Mouse (Mus musculus): ENCODE data around the gene 2810021J22Rik.

Gene 2810021J22Rik

DNA sequence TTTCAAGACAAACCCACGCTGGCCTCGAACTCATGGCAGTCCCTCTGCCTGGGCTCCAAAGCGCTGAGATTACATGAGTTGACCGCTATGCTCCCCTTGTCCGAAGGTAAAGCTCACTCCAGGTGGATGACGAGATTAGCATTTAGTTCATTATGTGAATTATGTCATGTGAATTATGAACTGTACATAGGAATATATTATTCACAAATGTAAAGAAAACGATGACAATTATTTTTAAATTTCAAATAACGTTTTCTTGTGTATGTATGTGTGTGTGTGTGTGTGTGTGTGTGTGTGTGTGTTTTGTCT lies 37.3 kb downstream of the 2810021J22Rik start:
- CTCF ChIA-PET, result interaction anchor here (0.6 to 3.1 kb wide), 14 partner anchors 10 to 1888 kb away, joined by 3 to 59 read pairs (median 5); partner anchors contain the start of genes Btnl10 (in 1 of the 4) and Gm12258 (in 1 of the 4)
- POLR2A ChIA-PET, result interaction anchor here (0.6 to 3.3 kb wide), 43 partner anchors 9 to 871 kb away, joined by 3 to 24 read pairs (median 5); partner anchors contain the start of genes Hist3h2a (in 2 of the 4), Hist3h2ba (in 2 of the 4), Sh3bp5l (in 2 of the 4) and Trim17 (in 2 of the 4)

GRCm38 (mm10) chr11:58904838-58905237 lies 37.8 kb downstream of the 2810021J22Rik start:
- ChIA-PET CTCF (interaction anchor here (0.6 to 3.1 kb wide), 16 partner anchors 9 to 1888 kb away, joined by 3 to 59 read pairs (median 5); partner anchors contain the start of genes Btnl10 (in 1 of the 4) and Gm12258 (in 1 of the 4)), POLR2A (interaction anchor here (0.6 to 3.3 kb wide), 42 partner anchors 9 to 872 kb away, joined by 3 to 24 read pairs (median 5); partner anchors contain the start of genes Hist3h2a (in 2 of the 4), Hist3h2ba (in 2 of the 4), Sh3bp5l (in 2 of the 4) and Trim17 (in 2 of the 4))

DNA sequence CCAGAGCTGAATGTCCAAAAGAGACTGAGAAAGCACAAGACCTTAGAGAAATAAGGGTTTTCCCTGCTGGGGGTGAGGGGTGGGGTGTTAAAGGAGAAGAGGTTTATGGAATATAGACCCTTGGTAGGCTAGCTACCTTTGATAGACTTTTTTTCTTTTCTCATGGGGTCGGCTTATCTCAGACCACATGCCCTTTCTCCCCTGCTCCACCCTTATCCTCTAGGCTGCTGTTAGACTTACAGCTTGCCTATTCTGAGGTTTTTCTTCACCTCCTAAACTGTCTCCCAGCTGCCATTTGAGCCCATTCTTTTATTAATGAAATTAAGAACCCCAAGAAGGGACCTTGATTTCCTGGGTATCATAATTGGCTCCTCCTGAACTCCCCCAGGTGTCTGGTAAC lies 46.8 kb downstream of the 2810021J22Rik start:
- ChIA-PET POLR2A (interaction anchor here in 3 of 4 experiments (0.6 to 3.5 kb wide), 10 partner anchors 9 to 274 kb away, joined by 3 to 24 read pairs (median 8); partner anchors contain the start of genes Hist3h2a (in 2 of the 3), Trim17 (in 2 of the 3), Zfp39 (in 2 of the 3) and Trim58 (in 1 of the 3)), CTCF (interaction anchor here (0.6 to 6.9 kb wide), 23 partner anchors 8 to 376 kb away, joined by 3 to 62 read pairs (median 5); partner anchors contain the start of genes Zfp39 (in 3 of the 4), Hist3h2ba (in 1 of the 4), Trim11 (in 1 of the 4) and Trim58 (in 1 of the 4))

DNA sequence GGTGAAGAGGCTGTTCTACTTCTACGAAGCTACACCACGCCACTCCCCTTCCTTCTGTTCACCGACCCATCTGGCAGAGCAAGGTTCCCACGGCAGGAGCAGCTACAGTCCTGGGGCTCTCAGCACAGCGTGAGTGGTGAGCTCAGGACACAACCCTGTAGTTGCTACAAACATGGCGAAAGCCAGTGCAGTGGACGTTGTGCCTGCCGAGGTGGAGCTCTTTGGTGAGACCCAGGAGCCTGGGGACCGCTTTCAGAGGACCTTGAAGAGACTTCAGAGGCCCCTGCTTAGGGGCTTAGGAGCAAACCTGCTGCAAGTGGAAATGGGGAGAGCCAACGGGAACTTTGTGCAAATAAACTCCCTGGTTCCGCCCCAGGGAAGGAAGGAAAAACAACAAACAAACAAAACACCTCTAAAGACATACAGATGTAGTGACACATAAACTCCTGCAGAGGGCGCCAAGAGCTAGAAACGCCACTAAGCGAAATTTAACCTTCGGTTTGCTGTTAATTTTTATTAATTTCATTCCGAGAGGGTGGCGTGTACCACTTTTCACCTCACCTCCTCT lies 47.5 kb downstream of the 2810021J22Rik start:
- POLR2A ChIA-PET, result interaction anchor here (0.6 to 3.5 kb wide), 16 partner anchors 9 to 576 kb away, joined by 3 to 24 read pairs (median 4); partner anchors contain the start of genes Zfp39 (in 3 of the 4), Hist3h2a (in 2 of the 4), Trim17 (in 2 of the 4) and Trim58 (in 1 of the 4)
- CTCF ChIA-PET, result interaction anchor here (0.5 to 6.9 kb wide), 52 partner anchors 8 to 612 kb away, joined by 3 to 62 read pairs (median 4); partner anchors contain the start of genes Zfp39 (in 3 of the 4), Rnf187 (in 2 of the 4), Gm12258 (in 1 of the 4) and Hist3h2a (in 1 of the 4)

- ChIA-PET POLR2A (interaction anchor here in 2 of 4 experiments (0.6 to 3.5 kb wide), 5 partner anchors 11 to 249 kb away, joined by 3 to 24 read pairs (median 6); partner anchors contain the start of gene Zfp39 (in 2 of the 2)), CTCF (interaction anchor here (0.5 to 6.9 kb wide), 23 partner anchors 8 to 1126 kb away, joined by 3 to 62 read pairs (median 4); partner anchors contain the start of genes Zfp39 (in 2 of the 4) and Hist3h2ba (in 1 of the 4))
Observed at GRCm38 (mm10) chr11:58916879-58917744, 50.1 kb downstream of the 2810021J22Rik start.

DNA sequence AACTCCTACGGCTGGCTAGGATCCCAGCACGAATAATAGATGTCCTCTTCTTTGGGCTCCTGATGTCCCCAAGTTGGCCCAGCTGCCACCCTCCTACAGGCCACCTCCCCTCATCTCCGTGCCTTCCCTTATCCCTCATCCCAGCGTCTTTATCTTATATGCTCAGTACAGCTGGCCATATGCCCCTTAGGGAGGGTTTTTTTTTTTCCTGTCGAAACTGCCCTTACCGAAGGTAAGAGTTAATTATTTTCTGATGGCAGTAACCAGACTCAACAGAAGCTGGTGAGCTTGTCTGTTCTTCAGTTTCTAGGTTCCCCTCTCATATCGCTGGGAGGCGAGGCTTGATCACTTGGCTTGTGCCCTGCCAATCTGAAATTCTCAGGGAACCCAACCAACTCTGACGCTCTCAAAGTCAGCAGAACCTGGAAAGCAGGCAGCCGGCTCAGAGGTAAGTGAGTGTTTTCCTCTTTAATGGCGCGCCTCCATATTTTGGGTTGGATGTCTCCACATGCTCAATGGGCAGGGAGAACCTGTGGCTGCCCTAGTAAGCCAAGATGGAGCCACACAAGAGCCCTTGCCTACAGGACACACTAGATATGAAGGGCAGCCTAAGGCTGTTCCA lies 50.8 kb downstream of the 2810021J22Rik start, which contains the start of gene Btnl10:
TSS of gene Btnl10 (plus strand) at position 164 of the 622 bp plus-strand sequence.
- ChIA-PET CTCF (interaction anchor here (0.6 to 6.9 kb wide), 13 partner anchors 7 to 1445 kb away, joined by 3 to 62 read pairs (median 4); partner anchors contain the start of genes Zfp39 (in 2 of the 4) and Hist3h2ba (in 1 of the 4)), POLR2A (interaction anchor here in 2 of 4 experiments (1.2 to 1.6 kb wide), 3 partner anchors 10 to 14 kb away, joined by 3 to 7 read pairs (median 5); no protein-coding TSS in a partner anchor)

DNA sequence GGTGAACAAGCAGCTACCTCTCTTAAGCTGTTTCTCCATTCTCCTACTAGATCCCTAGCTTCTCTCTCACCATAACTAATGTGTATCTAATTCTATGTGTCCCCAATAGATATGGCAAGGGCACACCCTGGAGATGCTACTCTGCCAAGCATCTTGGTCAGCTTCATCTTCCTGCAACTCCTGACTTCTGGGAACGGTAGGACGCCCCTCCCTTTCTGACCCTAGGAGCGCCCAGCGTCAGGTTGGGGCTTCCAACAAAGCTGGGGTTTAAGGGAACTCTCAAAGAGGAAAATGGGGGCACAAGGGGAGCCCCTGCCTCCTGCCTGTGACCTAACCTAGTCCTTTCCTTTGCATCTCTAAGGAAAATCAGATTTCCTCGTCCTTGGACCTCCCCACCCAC lies 51.7 kb downstream of the 2810021J22Rik start:
- CTCF ChIA-PET, result interaction anchor here in 3 of 4 experiments (0.6 to 6.9 kb wide), 4 partner anchors 9 to 729 kb away, joined by 3 to 62 read pairs (median 6); no protein-coding TSS in a partner anchor

DNA sequence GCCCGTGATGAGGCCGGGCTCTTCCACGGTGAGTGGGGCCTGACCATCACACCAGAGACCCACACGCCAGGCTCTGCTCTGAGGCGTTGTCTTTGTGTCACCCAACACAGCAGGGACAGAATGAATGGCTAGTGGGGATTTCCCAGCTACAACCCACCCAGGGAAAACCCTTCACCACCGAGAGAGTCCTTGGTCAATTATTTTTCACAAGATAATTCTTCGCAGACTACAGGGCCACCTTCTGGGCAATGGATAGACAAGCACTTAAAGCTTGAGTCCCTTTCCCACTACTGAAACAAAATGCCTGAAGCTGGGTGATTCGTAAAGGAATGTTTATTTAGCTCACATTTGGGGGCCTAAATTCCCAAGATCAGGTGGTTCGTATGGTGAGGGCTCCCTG lies 55.4 kb downstream of the 2810021J22Rik start:
- ChIA-PET CTCF (interaction anchor here in 3 of 4 experiments (0.6 to 1.4 kb wide), 3 partner anchors 8 to 31 kb away, joined by 4 to 6 read pairs (median 4); no protein-coding TSS in a partner anchor), POLR2A (interaction anchor here in 2 of 4 experiments (1.0 to 1.8 kb wide), 4 partner anchors 18 to 76 kb away, joined by 3 to 8 read pairs (median 3); partner anchors contain the start of genes Hist3h2a (in 1 of the 2) and Trim17 (in 1 of the 2))

More for the DNA sequence above, 51.7 kb downstream of the 2810021J22Rik start:
- POLR2A ChIA-PET, result interaction anchor here in 2 of 4 experiments (0.8 to 1.6 kb wide), 3 partner anchors 9 to 176 kb away, joined by 5 to 10 read pairs (median 7); no protein-coding TSS in a partner anchor

DNA sequence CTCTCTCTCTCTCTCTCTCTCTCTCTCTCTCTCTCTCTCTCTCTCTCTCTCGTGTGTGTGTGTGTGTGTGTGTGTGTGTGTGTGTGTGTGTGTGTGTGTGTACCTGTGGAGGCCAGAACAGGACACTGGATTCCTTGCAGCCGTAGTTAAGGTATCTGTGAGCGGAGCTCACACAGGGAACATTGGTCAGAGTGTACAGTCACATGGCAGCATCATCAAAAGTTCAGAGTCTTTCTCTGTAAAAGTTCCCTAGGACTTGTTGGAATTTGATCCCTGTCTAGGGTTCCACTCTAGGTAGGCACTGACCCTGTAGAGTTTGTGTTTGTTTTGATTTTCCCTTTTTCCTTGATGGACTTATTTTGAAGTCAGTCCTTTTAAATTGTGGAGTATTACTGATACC lies 59.6 kb downstream of the 2810021J22Rik start:
- ChIA-PET POLR2A (interaction anchor here in 3 of 4 experiments (0.6 to 3.4 kb wide), 8 partner anchors 12 to 53 kb away, joined by 3 to 20 read pairs (median 4); partner anchors contain the start of genes Hist3h2a (in 2 of the 3), Rnf187 (in 2 of the 3), Trim17 (in 2 of the 3) and Hist3h2ba (in 1 of the 3)), CTCF (interaction anchor here in 3 of 4 experiments (0.6 to 5.0 kb wide), 6 partner anchors 10 to 232 kb away, joined by 3 to 62 read pairs (median 4); partner anchors contain the start of gene Btnl10 (in 1 of the 3))

DNA sequence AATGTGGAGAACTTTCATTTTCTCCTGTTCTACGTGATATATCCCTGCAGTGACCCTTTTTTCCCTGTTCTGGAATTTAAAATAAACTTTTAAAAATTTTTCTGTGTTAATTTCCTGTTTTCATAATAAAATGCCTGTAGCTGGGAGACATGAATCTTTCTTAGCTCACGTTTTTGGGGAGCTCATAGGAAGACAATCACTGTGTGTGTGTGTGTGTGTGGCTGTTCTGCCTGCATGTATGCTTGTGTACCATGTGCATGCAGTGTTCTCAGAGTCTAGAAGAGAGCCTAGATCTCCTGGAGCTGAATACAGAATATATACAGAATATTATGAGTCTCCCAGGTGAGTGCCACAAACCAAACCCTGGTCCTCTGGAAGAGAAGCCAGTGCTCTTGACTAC lies 60.0 kb downstream of the 2810021J22Rik start:
- CTCF ChIA-PET, result interaction anchor here (0.6 to 5.0 kb wide), 13 partner anchors 9 to 645 kb away, joined by 3 to 62 read pairs (median 7); partner anchors contain the start of genes Btnl10 (in 2 of the 4), Hist3h2ba (in 1 of the 4) and Trim11 (in 1 of the 4)
- POLR2A ChIA-PET, result interaction anchor here in 3 of 4 experiments (0.6 to 3.4 kb wide), 15 partner anchors 9 to 52 kb away, joined by 3 to 21 read pairs (median 10); partner anchors contain the start of genes Hist3h2a (in 3 of the 3), Trim17 (in 3 of the 3), Rnf187 (in 2 of the 3) and Btnl10 (in 1 of the 3)

GRCm38 (mm10) chr11:58927790-58928651 lies 61.0 kb downstream of the 2810021J22Rik start:
- ChIA-PET CTCF (interaction anchor here (0.6 to 5.0 kb wide), 53 partner anchors 9 to 957 kb away, joined by 3 to 62 read pairs (median 4); partner anchors contain the start of genes Btnl10 (in 3 of the 4), Rnf187 (in 3 of the 4), Hist3h2a (in 2 of the 4) and Hist3h2ba (in 2 of the 4)), POLR2A (interaction anchor here (0.6 to 3.4 kb wide), 29 partner anchors 9 to 812 kb away, joined by 3 to 21 read pairs (median 6); partner anchors contain the start of genes Hist3h2a (in 3 of the 4), Hist3h2ba (in 3 of the 4), Rnf187 (in 3 of the 4) and Trim17 (in 3 of the 4))

GRCm38 (mm10) chr11:58929055-58929454 lies 62.0 kb downstream of the 2810021J22Rik start:
- POLR2A ChIA-PET, result interaction anchor here in 3 of 4 experiments (0.6 to 3.6 kb wide), 18 partner anchors 9 to 758 kb away, joined by 3 to 21 read pairs (median 12); partner anchors contain the start of genes Hist3h2a (in 3 of the 3), Hist3h2ba (in 3 of the 3), Trim17 (in 3 of the 3) and Rnf187 (in 2 of the 3)
- CTCF ChIA-PET, result interaction anchor here (0.6 to 5.0 kb wide), 16 partner anchors 8 to 667 kb away, joined by 3 to 62 read pairs (median 6); partner anchors contain the start of genes Btnl10 (in 2 of the 4), Trim11 (in 2 of the 4), Hist3h2a (in 1 of the 4) and Rnf187 (in 1 of the 4)

DNA sequence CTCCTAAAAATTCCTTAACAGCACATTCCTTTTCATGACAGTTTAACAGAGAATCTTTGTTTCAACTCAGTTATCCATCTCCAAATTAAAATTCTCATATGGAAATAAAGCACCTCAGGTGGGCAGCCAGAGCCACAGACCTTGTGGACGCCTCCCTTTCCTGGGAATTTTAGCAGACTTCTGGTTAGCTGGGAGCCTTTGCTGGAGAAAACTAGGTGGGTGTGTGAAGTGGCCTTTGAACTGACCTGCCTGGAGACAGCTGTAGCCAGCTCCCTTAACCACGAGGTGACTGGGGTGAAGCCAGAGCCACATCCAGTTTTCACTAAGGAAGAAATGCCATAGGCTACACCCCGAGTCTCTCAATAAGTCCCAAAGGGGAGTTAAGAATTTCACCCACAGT lies 62.6 kb downstream of the 2810021J22Rik start:
- POLR2A ChIA-PET, result interaction anchor here in 3 of 4 experiments (1.5 to 3.6 kb wide), 6 partner anchors 8 to 38 kb away, joined by 3 to 21 read pairs (median 16); partner anchors contain the start of genes Hist3h2a (in 3 of the 3), Trim17 (in 3 of the 3) and Rnf187 (in 1 of the 3)
- CTCF ChIA-PET, result interaction anchor here in 2 of 4 experiments (1.9 to 5.0 kb wide), 4 partner anchors 9 to 52 kb away, joined by 3 to 62 read pairs (median 16); partner anchors contain the start of genes Btnl10 (in 1 of the 2) and Rnf187 (in 1 of the 2)

DNA sequence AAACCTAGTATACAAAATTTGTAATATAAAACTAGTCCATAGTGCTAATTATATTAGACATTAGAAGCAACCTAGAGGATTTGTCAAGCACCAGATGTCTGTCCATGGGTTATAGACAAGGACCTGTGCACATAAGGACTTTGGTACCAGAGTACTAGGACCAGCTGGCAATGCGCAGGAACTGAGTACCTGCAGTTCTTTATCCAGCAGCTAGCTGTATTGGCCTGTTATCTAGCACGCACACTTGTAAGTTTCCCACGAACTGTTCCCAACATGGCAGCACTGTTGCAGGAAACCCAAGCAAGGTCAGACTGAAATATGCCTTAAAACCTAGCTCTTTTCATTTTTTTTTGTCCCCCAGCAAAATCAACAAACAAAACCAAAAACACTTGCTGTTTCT lies 63.2 kb downstream of the 2810021J22Rik start:
- ChIA-PET POLR2A (interaction anchor here in 2 of 4 experiments (0.9 to 3.6 kb wide), 4 partner anchors 24 to 83 kb away, joined by 3 to 14 read pairs (median 3); partner anchors contain the start of genes Hist3h2a (in 1 of the 2) and Trim17 (in 1 of the 2)), CTCF (interaction anchor here in 1 of 4 experiments (5.0 kb wide), 1 partner anchor 14 kb away, joined by 62 read pairs; the partner anchor contains the start of gene Btnl10)

Measured in embryonic stem cell, embryonic (primary cell).